In the genomic region with DNA sequence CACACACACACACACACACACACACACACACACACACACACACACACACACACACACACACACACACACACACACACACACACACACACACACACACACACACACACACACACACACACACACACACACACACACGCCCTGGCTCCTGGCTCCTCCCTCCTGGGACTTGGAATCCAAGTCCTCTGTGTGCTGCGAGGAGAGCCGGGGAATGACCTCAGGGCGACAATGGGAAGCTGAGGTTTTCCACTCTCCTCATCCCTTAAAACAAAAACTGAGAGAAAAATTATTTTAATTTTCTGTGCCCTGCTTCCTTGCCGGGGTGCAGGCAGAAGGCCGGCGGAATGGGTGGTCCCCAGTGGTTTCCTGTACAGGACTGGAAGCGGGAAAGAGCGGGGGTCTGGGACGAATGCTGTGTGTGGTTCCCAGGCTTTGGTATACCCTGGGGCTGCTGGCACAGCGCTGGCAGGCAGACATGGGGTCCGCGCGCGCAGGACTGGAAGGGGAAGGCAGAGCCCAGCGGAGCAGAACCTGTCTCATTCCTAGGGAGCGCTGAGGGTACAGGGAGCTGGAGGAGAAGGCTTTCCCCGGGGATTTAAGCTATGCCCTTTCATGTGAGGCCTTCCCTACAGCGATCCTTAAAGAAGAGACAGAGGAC, we compare ENCODE assay signal across 9 mouse cellular contexts. TPM values are rescaled to one million over a fixed set of nuclear protein-coding genes. Genes with fewer than 3 reads are reported as not detected.
DNase-seq lines count a peak whose midpoint lies in the region; ATAC-seq and TF ChIP-seq lines count a peak whose summit lies in the region.
"Had no signal": no experiment of that assay in that cellular context is flagged by ENCODE, and none has a peak within 500 bp of the region (broad histone marks: within the 10 kb centered on the region; RNA-seq: fewer than 3 reads in every experiment).

No protein-coding gene starts in this region.

- TF ChIP-seq CTCF in ES-Bruce4 (IDR thresholded peaks at IDR 0.05; ENCODE audit: low read depth, low read length): no peak

- peaks cover 2% of the 10 kb centered on the region for H3K4me1 ChIP-seq in ES-Bruce4 (ENCODE audit: control insufficient read depth, insufficient read depth, low read length)
- peaks cover 11% of the 10 kb centered on the region for H3K4me1 ChIP-seq in embryonic facial prominence, embryonic 10.5 days
- H3K4me1 ChIP-seq in hindbrain, embryonic 12.5 days: peaks cover 5% of the 10 kb centered on the region
- no peaks in the 10 kb centered on the region; the same call in 1 of the 2 replicates for H3K4me1 ChIP-seq in lung, embryonic 16.5 days (replicated peaks; ENCODE audit: control insufficient read depth, insufficient read depth, low read length)

- no peak for TF ChIP-seq EP300 in ES-Bruce4 (IDR thresholded peaks at IDR 0.05; ENCODE audit: insufficient read depth, low read depth, low read length)

- H3K27ac ChIP-seq in ES-Bruce4 (ENCODE audit: insufficient read depth, low read length): no peak overlapping the region
- H3K27ac ChIP-seq in embryonic facial prominence, embryonic 10.5 days (replicated peaks): no peak overlapping the region
- H3K27ac ChIP-seq in hindbrain, embryonic 12.5 days: 0 out of 2 replicates have a peak overlapping the region, but pooled peaks have one; percentile 4
- H3K27ac ChIP-seq in lung, embryonic 16.5 days (ENCODE audit: low read length): no peak overlapping the region
- H3K27ac ChIP-seq: left cerebral cortex, adult 2 months had no signal

- H3K9me3 ChIP-seq in ES-Bruce4 (replicated peaks; ENCODE audit: control insufficient read depth, insufficient read depth, low read length, poor library complexity, severe bottlenecking): no peaks in the 10 kb centered on the region
- no peaks in the 10 kb centered on the region for H3K9me3 ChIP-seq in embryonic facial prominence, embryonic 10.5 days
- no peaks in the 10 kb centered on the region for H3K9me3 ChIP-seq in hindbrain, embryonic 12.5 days (replicated peaks)
- no peaks in the 10 kb centered on the region for H3K9me3 ChIP-seq in lung, embryonic 16.5 days (ENCODE audit: control insufficient read depth, low read length)

- DNase-seq in embryonic facial prominence, embryonic 10.5 days (ENCODE audit: low spot score): peak; percentile 43
- no peak for DNase-seq in gastrocnemius, postnatal 4 days (ENCODE audit: low spot score in 2 of 2)
- no peak for DNase-seq in cerebellum, adult 11-12 months
- DNase-seq in cerebellum, adult 11 months: no peak

- H3K36me3 ChIP-seq in ES-Bruce4 (ENCODE audit: control insufficient read depth, insufficient read depth, low read length, poor library complexity, severe bottlenecking): no peaks in the 10 kb centered on the region
- H3K36me3 ChIP-seq in embryonic facial prominence, embryonic 10.5 days (replicated peaks): no peaks in the 10 kb centered on the region
- H3K36me3 ChIP-seq in hindbrain, embryonic 12.5 days: no peaks in the 10 kb centered on the region
- H3K36me3 ChIP-seq in lung, embryonic 16.5 days (ENCODE audit: control insufficient read depth, insufficient read depth, low read length): no peaks in the 10 kb centered on the region

- H3K27me3 ChIP-seq in ES-Bruce4 (ENCODE audit: control insufficient read depth, insufficient read depth, low read length, poor library complexity, severe bottlenecking): no peaks in the 10 kb centered on the region
- H3K27me3 ChIP-seq in embryonic facial prominence, embryonic 10.5 days (replicated peaks; ENCODE audit: low read depth, poor library complexity, severe bottlenecking): peaks cover 65% of the 10 kb centered on the region
- peaks cover 18% of the 10 kb centered on the region; the same call in 1 of the 2 replicates for H3K27me3 ChIP-seq in hindbrain, embryonic 12.5 days
- no peaks in the 10 kb centered on the region; the same call in 1 of the 2 replicates for H3K27me3 ChIP-seq in lung, embryonic 16.5 days (ENCODE audit: control insufficient read depth, insufficient read depth, low read depth, low read length)

- WGBS in embryonic facial prominence, embryonic 10.5 days: 5% methylated on average over 19 of the region's 19 CpGs
- WGBS in hindbrain, embryonic 12.5 days: 4% methylated on average over 19 of the region's 19 CpGs
- 5% methylated on average over 18 of the region's 19 CpGs for WGBS in lung, embryonic 16.5 days

- TF ChIP-seq POLR2A in ES-Bruce4 (IDR thresholded peaks at IDR 0.05; ENCODE audit: insufficient read depth, low read length): no peak

- H3K4me3 ChIP-seq in ES-Bruce4 (ENCODE audit: low read depth, low read length): peak overlapping the region; percentile 12
- peak overlapping the region; percentile 25; the same call in 1 of the 2 replicates for H3K4me3 ChIP-seq in embryonic facial prominence, embryonic 10.5 days
- no peak overlapping the region for H3K4me3 ChIP-seq in hindbrain, embryonic 12.5 days
- H3K4me3 ChIP-seq in lung, embryonic 16.5 days (ENCODE audit: low read length): no peak overlapping the region
- H3K4me3 ChIP-seq: left cerebral cortex, adult 2 months had no signal

- ATAC-seq in hindbrain, embryonic 12.5 days (ENCODE audit: low FRiP score): no peak
- ATAC-seq in lung, embryonic 16.5 days (ENCODE audit: low read depth): no peak
- no peak for ATAC-seq in megakaryocyte-erythroid progenitor cell, adult 5-6 weeks (replicated peaks; ENCODE audit: low FRiP score, low TSS enrichment, poor library complexity, severe bottlenecking)

- H3K9ac ChIP-seq in ES-Bruce4 (ENCODE audit: low read depth, poor library complexity, severe bottlenecking): 0 out of 2 replicates have a peak overlapping the region, but pooled peaks have one; percentile 30
- 0 out of 2 replicates have a peak overlapping the region, but pooled peaks have one; percentile 35 for H3K9ac ChIP-seq in hindbrain, embryonic 12.5 days
- no peak overlapping the region for H3K9ac ChIP-seq in lung, embryonic 16.5 days (ENCODE audit: low read length)

- peak overlapping the region; percentile 39 for H3K4me2 ChIP-seq in hindbrain, embryonic 12.5 days (replicated peaks)
- peak overlapping the region; percentile 13; the same call in 1 of the 2 replicates for H3K4me2 ChIP-seq in lung, embryonic 16.5 days (ENCODE audit: low read depth, low read length)

RNA-seq across cellular contexts. Expression of gene Onecut3, which starts 30.1 kb away (rescaled TPM):
- polyA plus RNA-seq in ES-Bruce4 (2011; ENCODE audit: insufficient read depth, insufficient read length, low read depth, missing spikeins): not detected in 2 replicates
- 0.17 and 0.58 TPM in 2 replicates for polyA plus RNA-seq in embryonic facial prominence, embryonic 10.5 days (2016; fragmentation: Nextera tagmentation; extraction: Ambion mirVana)
- polyA plus RNA-seq in hindbrain, embryonic 12.5 days (2016; fragmentation: Nextera tagmentation; extraction: Ambion mirVana): 1.7 and 2.3 TPM in 2 replicates
- not detected in 2 replicates for polyA plus RNA-seq in lung, embryonic 16.5 days (2015; fragmentation: Nextera tagmentation; extraction: Ambion mirVana)
- not detected for total RNA-seq in gastrocnemius, postnatal 4 days (2021)
- total RNA-seq in megakaryocyte-erythroid progenitor cell, adult 5-6 weeks (2014; fragmentation: Nextera tagmentation): not detected in 2 replicates
- total RNA-seq in megakaryocyte-erythroid progenitor cell, adult 5-6 weeks (2017): not detected in 2 replicates
- total RNA-seq: left cerebral cortex, adult 2 months had no signal

RNA-seq across cellular contexts. Expression of gene Tcf3, which starts 31.1 kb away (rescaled TPM):
- 78.0 and 78.2 TPM in 2 replicates for polyA plus RNA-seq in ES-Bruce4 (2011; ENCODE audit: insufficient read depth, insufficient read length, low read depth, missing spikeins)
- 225 and 235 TPM in 2 replicates for polyA plus RNA-seq in embryonic facial prominence, embryonic 10.5 days (2016; fragmentation: Nextera tagmentation; extraction: Ambion mirVana)
- 176 and 178 TPM in 2 replicates for polyA plus RNA-seq in hindbrain, embryonic 12.5 days (2016; fragmentation: Nextera tagmentation; extraction: Ambion mirVana)
- polyA plus RNA-seq in lung, embryonic 16.5 days (2015; fragmentation: Nextera tagmentation; extraction: Ambion mirVana): 81.0 and 82.4 TPM in 2 replicates
- total RNA-seq in gastrocnemius, postnatal 4 days (2021): 10 to 100 TPM; 66.4 to 67.5 TPM
- total RNA-seq in megakaryocyte-erythroid progenitor cell, adult 5-6 weeks (2014; fragmentation: Nextera tagmentation): 154 and 175 TPM in 2 replicates
- total RNA-seq in megakaryocyte-erythroid progenitor cell, adult 5-6 weeks (2017): 57.9 and 99.8 TPM in 2 replicates

RNA-seq across cellular contexts. Expression of gene Uqcr11, which starts 57.9 kb away (rescaled TPM):
- 199 and 223 TPM in 2 replicates for polyA plus RNA-seq in ES-Bruce4 (2011; ENCODE audit: insufficient read depth, insufficient read length, low read depth, missing spikeins)
- polyA plus RNA-seq in embryonic facial prominence, embryonic 10.5 days (2016; fragmentation: Nextera tagmentation; extraction: Ambion mirVana): 615 and 629 TPM in 2 replicates
- polyA plus RNA-seq in hindbrain, embryonic 12.5 days (2016; fragmentation: Nextera tagmentation; extraction: Ambion mirVana): 312 and 406 TPM in 2 replicates
- polyA plus RNA-seq in lung, embryonic 16.5 days (2015; fragmentation: Nextera tagmentation; extraction: Ambion mirVana): 618 and 673 TPM in 2 replicates
- 100 to 1,000 TPM; 640 to 657 TPM for total RNA-seq in gastrocnemius, postnatal 4 days (2021)
- 485 and 702 TPM in 2 replicates for total RNA-seq in megakaryocyte-erythroid progenitor cell, adult 5-6 weeks (2014; fragmentation: Nextera tagmentation)
- 241 and 254 TPM in 2 replicates for total RNA-seq in megakaryocyte-erythroid progenitor cell, adult 5-6 weeks (2017)

Comparison
In these comparisons a context has a peak if more than half of its experiments do, and no peak if none do; other contexts are left out.
1. H3K4me3 ChIP-seq: peak in ES-Bruce4 (single experiment) and embryonic facial prominence, embryonic 10.5 days (single experiment); none in hindbrain, embryonic 12.5 days (single experiment) and lung, embryonic 16.5 days (single experiment).